Mouse (Mus musculus): ENCODE measurements around the gene Gtf3c4.

GRCm38 (mm10) chr2:28840222-28840951 lies at the start of gene Gtf3c4, which contains the start of gene Ddx31:
- no peak for TF ChIP-seq CTCF (IDR thresholded peaks at IDR 0.05; ENCODE audit: low read depth, low read length)
- no peak for TF ChIP-seq GATA1 (IDR thresholded peaks at IDR 0.05; ENCODE audit: borderline replicate concordance, low read length)
- no peak for TF ChIP-seq POLR2AphosphoS5 (IDR thresholded peaks at IDR 0.05; ENCODE audit: insufficient replicate concordance, low read depth, low read length)
- TF ChIP-seq TAL1 (conservative IDR thresholded peaks at IDR 0.05; ENCODE audit: low read depth, low read length): no peak

Data from G1E (cell line).